Mouse (Mus musculus): ENCODE results near the gene Nucb2. TPM values are rescaled to one million over a fixed set of nuclear protein-coding genes. Genes with fewer than 3 reads are reported as not detected.
A peak's percentile ranks its signal among the peaks of the same experiment; 100 is the strongest.

Gene Nucb2
- total RNA-seq (2021), result 10 to 100 TPM; 26.6 to 30.4 TPM
- long read RNA-seq, experiment 1, transcript Nucb2-201 (14 exons, 1,685 nt), result major isoform, 8 of 17 reads
- long read RNA-seq, experiment 1, partial matches to known transcripts, result 2 of 17 reads
- long read RNA-seq, experiment 1, other reads (novel, unspliced or antisense), result 7 of 17 reads
- long read RNA-seq, experiment 2, transcript Nucb2-201 (14 exons, 1,685 nt), result major isoform, 17 of 31 reads
- long read RNA-seq, experiment 2, partial matches to known transcripts, result 1 of 31 reads
- long read RNA-seq, experiment 2, other reads (novel, unspliced or antisense), result 12 of 31 reads

DNA sequence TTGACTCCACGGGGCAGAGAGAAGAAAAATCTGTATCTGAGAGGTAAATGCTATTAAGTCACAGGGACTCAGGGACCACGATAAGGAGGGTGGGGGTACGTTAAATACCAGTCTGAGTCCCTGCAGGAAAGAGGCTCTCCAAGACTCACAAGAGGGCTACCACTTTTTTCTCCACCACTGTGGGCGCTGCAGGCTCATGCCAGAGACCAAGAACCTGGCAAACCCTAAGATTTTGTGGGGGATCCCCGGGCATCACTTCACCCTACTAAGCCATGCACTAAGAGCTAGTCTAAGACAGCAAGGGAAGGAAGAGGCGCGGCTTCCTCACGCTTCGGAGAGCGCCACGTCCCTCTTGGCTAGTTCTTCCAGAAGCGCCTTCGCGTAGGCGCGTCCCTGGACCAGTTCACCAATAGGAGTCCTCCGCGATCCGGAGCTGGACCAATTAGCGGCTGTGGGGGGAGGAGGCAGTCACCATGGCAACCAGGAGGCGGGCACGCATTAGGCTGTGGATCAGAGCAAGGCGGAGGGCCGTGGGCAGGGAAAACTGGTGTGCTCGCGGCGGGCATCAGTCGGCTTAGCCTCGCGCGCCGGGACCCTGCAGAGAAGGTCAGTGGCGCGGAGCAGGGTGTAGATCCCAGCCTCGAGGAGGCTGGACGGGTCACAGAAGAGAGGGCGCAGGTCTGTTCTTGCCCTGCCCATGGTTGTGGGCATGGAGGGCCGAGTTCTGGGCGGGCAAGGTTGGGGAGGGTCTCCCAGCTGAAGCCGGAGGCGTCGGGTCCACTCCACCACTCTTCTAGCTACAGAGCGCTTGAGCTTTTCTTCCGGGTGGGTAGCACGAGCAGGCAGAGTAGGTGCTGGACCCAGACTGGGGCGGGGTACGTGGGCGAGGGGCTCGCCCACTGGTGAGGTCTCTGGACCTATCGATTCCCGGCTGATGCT lies at the start of gene Nucb2:
Gene Nucb2, plus strand, starts transcription at position 491 of the 939 bp plus-strand sequence.
- DNase-seq (ENCODE audit: low spot score in 2 of 2), result peak; percentile 98 to 99

DNA sequence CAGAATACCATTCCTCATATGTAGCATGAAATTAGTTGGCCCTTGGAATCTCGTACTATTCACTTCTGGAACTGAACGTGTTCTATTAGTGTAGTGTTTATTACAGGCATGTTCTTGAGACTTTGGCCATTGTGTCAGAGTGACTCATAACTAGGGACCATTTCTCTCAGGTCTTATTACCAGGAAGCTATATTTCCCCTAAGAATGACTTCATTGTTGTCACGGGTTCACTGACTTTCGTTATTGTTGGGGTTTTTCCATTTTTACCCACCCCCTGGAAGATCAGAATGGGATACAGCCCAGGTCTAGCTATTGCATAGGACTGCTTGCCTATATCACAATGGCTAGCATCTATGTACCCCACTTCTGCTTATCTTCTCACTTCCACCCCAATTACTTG lies 47.2 kb upstream of the Nucb2 start:
- DNase-seq (ENCODE audit: low spot score in 2 of 2), result no peak

DNA sequence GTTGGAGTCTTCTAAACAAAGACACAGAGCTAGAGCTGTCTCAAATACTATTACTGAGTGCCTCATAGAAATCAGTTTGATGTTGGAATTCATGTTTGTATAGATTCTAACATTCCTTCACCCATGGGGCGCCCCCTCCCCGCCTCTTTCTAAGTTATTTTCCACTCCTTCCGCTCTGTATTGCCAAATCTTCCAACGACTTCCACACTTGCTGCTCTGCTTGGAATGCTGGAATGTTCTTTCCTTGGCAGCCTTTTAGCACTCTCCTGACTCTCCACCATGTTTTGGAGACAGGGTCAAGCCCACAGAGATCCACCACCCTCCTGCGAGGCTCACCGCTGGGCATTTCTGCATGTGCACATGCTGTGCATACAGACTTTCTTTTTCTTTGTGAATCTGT lies 46.8 kb upstream of the Nucb2 start:
- DNase-seq (ENCODE audit: low spot score in 2 of 2), result no peak

DNA sequence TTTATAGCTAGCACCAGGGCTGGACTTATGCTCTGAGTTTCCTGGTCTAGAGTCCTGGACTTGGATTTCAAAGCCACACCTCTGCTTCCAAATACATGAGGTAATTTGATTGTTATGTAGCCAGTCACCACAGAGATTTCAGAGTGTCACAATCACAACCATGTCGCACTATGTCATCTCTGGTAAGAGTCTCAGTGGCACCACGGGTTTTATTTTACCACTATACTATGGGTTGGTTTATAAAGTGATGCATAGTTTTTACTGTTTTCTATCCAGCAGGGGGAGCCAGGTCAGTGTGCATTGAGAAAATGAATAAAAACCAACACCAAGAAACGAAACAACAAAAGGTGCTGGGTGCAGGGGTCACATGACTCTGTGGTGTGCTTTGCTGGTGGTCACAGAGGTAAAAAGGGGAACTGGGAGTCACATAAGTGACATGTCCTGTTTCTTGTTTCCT lies 45.2 kb upstream of the Nucb2 start:
- peak in 1 of 2 experiments; percentile 33 for DNase-seq (ENCODE audit: low spot score in 2 of 2)

DNA sequence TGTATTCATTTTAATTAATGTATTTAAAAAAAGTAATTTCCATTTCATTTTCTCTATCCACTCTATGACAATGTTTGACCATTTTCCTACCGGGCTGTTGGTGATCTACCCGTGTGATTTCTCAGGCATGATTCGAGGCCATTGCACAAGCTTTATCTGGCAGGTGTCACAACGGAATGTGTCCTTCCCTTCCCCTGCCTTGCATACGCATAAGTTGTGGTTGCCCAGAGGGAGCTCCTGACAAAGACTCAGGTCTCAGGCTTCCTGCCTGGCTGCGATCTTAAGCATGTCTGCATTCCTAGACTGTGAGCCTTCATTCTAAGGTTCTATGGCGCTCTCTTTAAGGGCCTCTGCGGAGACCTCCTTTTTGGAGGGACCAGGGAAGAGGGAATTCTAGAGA lies 42.1 kb upstream of the Nucb2 start:
- DNase-seq (ENCODE audit: low spot score in 2 of 2), result no peak

DNA sequence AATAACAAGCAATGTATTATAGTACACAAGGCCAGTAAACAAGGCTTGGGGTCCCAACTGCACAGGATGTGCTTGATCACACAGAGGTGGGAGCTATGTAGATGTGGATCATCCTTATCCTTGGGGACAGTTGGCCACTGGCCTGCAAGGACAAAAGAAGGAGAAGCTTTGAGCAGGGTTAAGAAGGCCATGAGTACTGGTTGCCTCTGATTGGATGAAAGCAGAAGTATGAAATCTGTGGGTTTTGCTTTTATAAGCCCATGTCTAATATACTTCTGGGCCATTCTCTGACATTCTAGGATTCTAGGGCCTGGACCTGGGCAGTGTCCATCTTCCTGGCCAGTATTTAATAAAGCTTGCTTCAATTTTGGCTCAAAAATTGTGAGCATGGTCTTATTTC lies 28.3 kb upstream of the Nucb2 start:
- DNase-seq (ENCODE audit: low spot score in 2 of 2), result no peak

DNA sequence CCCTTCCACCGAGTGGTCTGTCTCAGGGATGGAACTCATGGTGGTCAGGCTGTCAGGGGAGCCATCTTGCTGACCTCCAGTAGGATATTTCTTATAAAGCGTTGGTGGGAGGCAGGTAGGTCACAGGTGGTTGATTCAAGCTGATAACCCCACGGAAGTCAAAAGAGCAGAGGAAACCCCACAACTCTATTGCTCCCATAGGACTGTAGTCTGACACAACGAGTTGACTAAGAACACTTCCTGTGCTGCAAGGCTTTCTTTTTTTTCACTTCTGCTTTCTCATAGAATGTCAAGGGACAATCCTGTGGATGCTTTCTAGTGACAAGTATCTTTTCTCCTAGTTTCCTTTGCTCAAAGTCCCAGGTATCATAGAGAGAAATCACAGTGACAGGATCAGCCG lies 27.9 kb upstream of the Nucb2 start:
- no peak for DNase-seq (ENCODE audit: low spot score in 2 of 2)

DNA sequence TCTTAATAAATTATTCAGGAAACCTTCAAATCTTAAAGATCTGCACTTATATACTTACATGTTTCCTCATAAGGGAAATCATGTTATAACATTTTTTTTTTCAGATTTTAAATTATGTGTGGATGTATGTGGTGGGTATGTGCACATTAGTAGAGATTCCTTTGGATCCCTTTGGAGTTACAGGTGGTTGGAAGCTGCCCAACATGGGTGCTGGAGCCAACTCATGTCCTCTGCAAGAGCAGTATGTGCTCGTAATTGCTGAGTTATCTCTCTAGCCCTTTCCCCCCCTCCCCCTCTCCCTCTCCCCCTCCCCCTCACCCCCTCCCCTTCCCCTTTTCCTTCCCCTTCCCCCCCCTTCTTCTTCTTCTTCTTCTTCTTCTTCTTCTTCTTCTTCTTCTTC lies 21.1 kb upstream of the Nucb2 start:
- no peak for DNase-seq (ENCODE audit: low spot score in 2 of 2)

DNA sequence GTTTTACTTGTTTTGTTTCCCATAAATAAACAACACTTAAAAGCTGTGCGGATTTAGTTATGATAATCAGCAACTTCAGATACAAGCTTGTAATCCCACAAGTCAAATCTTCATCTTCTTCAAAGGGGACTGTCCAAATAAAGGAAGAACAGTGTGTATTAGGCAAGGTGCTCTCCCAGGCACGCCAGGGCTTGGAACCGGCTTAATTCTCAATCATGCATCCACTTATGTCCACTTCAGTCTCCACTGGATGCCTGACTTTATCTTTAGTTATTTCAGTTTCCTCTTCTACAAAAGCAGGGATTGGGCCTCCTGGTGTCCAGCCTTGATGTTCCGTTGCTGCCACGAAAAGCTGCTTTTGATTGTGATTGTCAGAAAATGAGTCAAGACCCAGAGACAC lies 20.4 kb upstream of the Nucb2 start:
- no peak for DNase-seq (ENCODE audit: low spot score in 2 of 2)

DNA sequence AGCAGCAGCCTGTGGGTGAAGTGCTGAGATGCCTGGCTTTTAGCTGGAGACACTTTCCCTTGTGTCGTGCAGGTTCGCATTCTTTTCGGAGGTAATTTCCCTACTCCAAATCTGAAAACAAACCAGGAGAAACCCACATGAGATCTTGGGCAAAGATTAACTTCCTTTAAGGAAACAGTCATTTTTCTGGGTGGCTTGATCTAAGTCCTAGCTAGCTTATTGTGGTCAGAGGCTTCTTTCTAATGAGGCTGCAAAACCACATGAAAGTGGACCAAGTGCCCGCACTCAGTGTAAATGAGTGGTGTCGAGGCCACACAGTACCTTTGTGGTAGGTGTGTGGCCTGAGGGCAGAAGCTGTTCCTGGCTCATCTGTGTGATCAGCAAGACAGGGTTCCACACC lies 20.0 kb upstream of the Nucb2 start:
- DNase-seq (ENCODE audit: low spot score in 2 of 2), result no peak

DNA sequence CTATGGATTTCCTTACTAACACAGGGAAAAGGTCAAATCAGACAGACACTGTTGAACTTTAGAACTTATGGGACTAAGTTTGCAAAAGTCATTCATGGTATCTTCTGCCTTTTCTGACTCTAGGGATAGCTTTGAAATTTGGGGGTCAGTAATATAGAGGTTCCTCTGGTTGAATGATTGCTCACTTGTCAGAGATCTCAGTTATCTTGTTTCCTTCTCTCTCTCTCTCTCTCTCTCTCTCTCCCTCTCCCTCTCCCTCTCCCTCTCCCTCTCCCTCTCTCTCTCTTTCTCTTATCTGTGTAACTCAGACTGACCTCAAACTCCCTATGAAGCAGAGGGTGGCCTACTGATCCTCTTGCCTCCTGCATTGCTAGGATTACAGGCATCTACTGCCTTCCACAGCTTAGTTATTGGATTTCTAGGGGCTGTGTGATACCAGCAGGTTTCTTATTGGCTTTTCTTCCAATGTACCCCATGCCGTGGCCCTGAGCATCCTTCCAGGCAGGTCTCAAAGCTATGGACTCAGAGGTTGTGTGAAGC lies 19.0 kb upstream of the Nucb2 start:
- DNase-seq (ENCODE audit: low spot score in 2 of 2), result no peak

DNA sequence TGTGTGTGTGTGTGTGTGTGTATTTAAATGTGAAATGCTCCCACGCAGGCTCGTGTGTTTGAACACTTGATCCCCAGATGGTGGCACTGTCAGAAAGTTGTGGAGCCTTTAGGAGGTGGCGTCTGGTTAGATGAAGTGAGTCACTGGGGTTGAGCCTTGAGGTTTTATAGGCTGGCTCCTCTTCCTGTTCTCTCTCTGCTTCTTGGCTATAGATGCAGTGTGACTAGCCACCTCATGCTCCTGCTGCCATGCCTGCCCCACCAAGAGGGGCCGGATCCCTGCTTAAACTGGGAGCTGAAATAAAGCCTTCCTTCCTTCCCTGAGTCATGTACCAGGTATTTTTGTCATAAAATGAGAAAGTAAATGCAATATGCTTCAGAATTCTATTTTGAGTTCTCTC lies 13.1 kb upstream of the Nucb2 start:
- DNase-seq (ENCODE audit: low spot score in 2 of 2), result no peak

DNA sequence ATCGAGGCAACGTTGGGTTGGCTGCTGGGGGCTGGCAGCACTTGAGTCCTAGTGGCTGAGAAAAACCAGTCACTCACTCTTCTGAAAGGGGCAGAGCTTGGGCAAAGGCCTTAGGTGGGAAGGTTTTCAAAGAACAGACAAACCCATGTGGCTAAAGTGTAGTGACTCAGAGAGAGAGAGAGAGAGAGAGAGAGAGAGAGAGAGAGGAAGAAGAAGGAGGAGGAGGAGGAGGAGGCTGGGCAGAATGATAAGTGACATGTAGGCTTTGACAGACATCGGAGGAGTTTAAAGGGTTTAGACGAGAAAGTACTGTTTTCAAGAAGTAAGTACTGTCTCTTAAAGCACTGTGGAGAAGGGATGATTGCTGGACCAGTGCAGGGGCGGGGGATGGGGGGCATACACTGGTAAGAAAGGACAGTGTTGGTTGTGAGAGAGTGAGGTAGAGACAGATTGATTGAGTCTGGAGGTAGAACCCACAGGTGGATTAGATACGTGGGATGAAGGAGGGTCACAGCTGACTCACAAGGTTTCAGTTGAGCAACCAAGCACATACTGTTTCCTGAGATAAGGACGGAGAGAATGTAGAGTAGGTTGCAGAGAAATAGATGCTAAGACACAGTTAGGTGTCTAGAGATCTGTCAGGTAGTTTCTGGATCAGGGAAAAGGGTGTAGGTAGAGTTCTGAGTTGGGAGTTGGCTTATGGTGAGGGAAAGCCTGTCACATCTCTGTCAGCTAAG lies 10.7 kb upstream of the Nucb2 start:
- no peak for DNase-seq (ENCODE audit: low spot score in 2 of 2)

DNA sequence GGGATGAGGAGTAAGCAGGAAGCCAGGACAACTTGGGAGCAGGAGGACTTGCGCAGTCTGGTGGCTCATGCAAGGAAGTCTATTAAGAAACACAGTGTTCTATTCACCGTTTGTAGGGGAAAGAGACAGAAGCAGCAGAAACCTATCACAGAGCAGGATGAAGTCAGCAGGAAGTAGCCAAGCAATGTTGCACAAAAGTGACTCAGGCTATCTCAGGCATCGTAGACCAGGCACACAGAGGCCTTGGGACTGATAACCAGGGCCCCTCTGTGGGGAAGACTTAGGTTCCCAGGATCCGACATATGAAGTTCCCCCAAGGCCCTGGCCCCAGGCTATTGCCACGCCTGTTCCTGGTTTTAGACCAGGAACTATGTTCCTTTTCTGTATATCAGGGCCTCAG lies 9.6 kb upstream of the Nucb2 start:
- no peak for DNase-seq (ENCODE audit: low spot score in 2 of 2)

DNA sequence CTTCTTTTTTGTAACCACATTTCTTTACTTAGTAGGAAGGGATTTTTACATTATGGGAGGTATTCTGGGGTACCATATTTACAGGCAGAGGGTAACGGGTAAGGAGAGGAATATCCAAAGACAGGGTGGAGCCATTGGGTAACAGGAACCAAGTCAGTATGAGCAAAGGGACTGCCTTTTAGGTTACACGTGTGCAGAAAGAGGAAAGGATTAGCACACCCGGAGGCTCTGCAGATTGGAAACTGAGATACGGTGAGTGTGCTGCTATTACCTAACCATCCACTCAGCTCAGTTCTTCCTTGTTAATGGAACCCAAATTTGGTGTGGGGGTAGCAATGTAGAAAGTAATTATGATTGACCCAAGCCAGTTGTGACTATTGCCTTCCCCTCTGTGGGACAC lies 7.4 kb upstream of the Nucb2 start:
- DNase-seq (ENCODE audit: low spot score in 2 of 2), result no peak

DNA sequence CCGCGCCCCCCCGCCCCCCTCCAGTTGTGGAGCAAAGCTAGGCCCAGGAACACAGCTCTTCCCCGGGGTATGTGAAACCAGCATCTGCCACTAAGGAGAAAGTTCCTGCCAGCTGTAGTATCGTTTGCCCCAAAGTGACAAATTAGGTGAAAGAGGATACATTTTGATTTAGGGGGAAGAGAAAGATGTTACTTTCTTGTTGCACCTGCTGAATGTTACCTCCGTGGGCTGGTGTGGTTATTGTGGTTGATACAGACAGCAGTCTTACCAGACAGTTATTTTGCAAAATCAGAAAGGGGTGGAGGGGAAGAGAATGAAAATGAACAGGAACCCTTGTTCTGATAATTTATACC lies 625 bp downstream of the Nucb2 start:
- DNase-seq (ENCODE audit: low spot score in 2 of 2), result no peak

DNA sequence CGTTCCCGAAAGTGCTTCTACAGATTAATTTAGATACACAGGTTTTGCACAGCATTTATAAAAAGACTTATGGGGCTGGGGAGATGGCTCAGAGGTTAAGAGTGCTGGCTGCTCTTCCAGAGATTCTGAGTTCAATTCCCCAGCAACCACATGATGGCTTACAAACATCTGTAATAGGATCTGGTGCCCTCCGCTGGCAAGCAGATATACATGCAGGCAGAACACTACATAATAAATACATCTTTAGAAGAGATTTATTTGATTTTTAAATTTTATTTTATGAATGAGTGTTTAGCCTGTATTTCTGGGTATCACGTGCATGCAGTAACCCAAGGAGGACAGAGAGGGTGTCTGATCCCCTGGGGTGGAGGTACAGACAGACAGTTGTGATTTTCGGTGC lies 9.9 kb downstream of the Nucb2 start:
- DNase-seq (ENCODE audit: low spot score in 2 of 2), result no peak

DNA sequence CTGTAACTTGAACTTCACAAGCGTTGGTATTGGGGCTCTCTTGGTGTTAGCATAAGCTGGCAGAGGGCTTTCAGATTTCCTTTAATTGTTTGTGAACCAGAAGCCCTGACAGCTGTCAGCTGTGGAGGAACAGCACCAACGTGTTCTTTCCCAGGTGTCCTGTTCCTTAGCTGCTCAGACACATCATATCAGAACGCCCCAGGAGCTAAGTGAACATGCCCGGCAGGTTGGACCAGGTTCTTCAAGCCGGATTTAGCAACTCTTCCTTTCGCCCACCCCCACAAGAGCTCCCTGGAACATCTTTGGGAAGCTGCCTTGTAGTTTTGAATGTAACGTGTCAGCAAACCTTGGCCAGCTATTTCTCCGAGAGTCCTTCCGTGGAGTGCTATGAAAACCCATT lies 10.4 kb downstream of the Nucb2 start:
- DNase-seq (ENCODE audit: low spot score in 2 of 2), result no peak

DNA sequence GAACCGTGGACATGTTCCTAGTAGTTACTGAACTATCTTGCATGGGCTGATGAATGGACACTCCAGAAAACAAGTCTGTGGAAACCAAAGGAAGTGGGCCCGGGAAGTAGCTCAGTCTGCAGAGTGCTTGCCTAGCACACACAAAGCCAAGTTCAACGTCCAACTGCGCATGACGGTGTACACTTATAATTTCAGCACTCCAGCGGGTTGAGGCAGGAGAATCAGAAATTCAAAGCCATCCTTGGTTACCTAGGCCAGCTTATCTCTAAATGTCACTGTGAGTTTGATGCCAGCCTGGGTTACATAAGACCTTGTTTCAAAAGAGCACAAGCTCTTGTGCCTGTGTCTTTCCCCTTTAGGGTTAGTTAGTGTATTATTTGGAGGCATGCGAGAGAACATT lies 10.9 kb downstream of the Nucb2 start:
- no peak for DNase-seq (ENCODE audit: low spot score in 2 of 2)

DNA sequence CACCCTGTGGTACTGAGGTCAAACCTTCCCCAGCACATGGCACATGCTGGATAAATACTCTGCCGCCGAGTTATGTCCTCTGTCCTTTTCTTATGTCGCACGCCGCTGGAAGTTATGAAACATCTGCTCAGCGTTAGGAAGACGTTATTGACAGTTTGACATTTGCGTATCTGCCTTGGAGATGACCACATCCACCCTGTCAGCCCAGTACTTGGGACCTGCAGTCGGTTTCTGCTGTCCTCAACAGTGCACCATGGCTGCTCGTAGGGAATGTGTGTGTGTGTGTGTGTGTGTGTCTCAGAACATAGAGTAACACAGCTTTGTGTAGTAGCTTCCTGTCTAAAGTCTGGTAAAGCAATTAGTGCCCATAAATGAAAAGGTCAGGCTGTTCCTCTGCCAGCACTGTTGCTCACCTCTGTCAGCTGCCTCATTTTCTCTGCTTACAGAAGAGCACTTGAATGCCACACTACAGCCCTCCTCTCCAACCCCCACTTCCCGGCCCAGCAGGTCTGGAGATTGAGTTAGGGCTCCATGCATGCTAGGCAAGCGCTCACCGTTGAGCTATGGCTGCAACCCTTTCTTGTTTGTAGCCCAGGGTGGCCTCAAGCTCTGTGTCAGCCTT lies 11.5 kb downstream of the Nucb2 start:
- no peak for DNase-seq (ENCODE audit: low spot score in 2 of 2)

DNA sequence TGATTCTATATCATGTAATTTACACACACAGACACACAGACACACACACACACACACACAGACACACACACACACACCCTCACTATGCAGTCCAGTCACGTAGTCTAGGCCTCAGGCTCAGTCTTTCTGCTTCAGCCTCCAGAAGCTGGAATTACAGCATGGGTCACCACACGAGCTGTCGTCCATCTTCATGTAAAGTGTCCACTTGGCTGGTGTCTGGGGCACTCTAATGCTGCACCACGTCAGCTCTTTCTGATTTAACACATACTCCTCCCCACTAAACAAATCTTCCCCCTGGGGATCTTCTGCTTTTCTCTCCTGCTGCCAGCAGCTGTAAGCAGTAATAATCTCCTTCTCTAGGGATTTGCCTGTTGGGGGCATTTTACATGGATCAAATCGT lies 13.1 kb downstream of the Nucb2 start:
- no peak for DNase-seq (ENCODE audit: low spot score in 2 of 2)
